Mouse (Mus musculus): ENCODE measurements around the gene Mkrn2. TPM values are rescaled to one million over a fixed set of nuclear protein-coding genes. Genes with fewer than 3 reads are reported as not detected.

Mkrn2 gene
- total and polyA plus RNA-seq, 2 experiments from 2014 or later: 25.4 to 43.7 TPM

GRCm38 (mm10) chr6:115607429-115607828 is 5.7 kb downstream of the Mkrn2 start:
- no peak for TF ChIP-seq CTCF (IDR thresholded peaks at IDR 0.05; ENCODE audit: low read depth)
- Histone ChIP-seq H3K4me3 (ENCODE audit: low read depth, low read length) (no peak overlapping the region), H3K9me3 (ENCODE audit: low read length) (no peaks in the 10 kb centered on the region), H3K9ac (no peak overlapping the region), H3K4me1 (ENCODE audit: insufficient read depth) (no peaks in the 10 kb centered on the region), H3K27ac (ENCODE audit: low read depth, low read length) (no peak overlapping the region), H3K4me2 (ENCODE audit: low read depth) (no peak overlapping the region), H3K27me3 (ENCODE audit: insufficient read depth, low read length) (no peaks in the 10 kb centered on the region), H3K36me3 (ENCODE audit: insufficient read depth) (peaks cover 32% of the 10 kb centered on the region)
- ATAC-seq (no peak), DNase-seq (no peak)
- WGBS: 68% methylated on average over 4 of the region's 4 CpGs

- H3K9ac ChIP-seq: no peak overlapping the region
- peaks cover 48% of the 10 kb centered on the region for H3K36me3 ChIP-seq (ENCODE audit: insufficient read depth)
- WGBS: 75% methylated on average over 3 of the region's 3 CpGs
- peak; percentile 65 for TF ChIP-seq CTCF (IDR thresholded peaks at IDR 0.05; ENCODE audit: low read depth)
- DNase-seq (peak; percentile 37), ATAC-seq (peak; percentile 27; the same call in 1 of the 2 replicates)
- no peaks in the 10 kb centered on the region for H3K9me3 ChIP-seq (ENCODE audit: low read length)
- no peaks in the 10 kb centered on the region for H3K4me1 ChIP-seq (ENCODE audit: insufficient read depth)
- no peak overlapping the region for H3K4me2 ChIP-seq (ENCODE audit: low read depth)
- no peak overlapping the region for H3K27ac ChIP-seq (ENCODE audit: low read depth, low read length)
- H3K27me3 ChIP-seq (ENCODE audit: insufficient read depth, low read length): no peaks in the 10 kb centered on the region
- H3K4me3 ChIP-seq (ENCODE audit: low read depth, low read length): no peak overlapping the region
These were observed 7.4 kb downstream of the Mkrn2 start for GRCm38 (mm10) chr6:115609121-115609520.

GRCm38 (mm10) chr6:115610301-115610700 is 8.6 kb downstream of the Mkrn2 start:
- 92% methylated on average over 5 of the region's 5 CpGs for WGBS
- TF ChIP-seq CTCF (IDR thresholded peaks at IDR 0.05; ENCODE audit: low read depth): no peak
- DNase-seq (no peak), ATAC-seq (no peak)
- Histone ChIP-seq H3K4me2 (ENCODE audit: low read depth) (no peak overlapping the region), H3K4me3 (ENCODE audit: low read depth, low read length) (no peak overlapping the region), H3K9me3 (ENCODE audit: low read length) (no peaks in the 10 kb centered on the region), H3K4me1 (ENCODE audit: insufficient read depth) (no peaks in the 10 kb centered on the region), H3K36me3 (ENCODE audit: insufficient read depth) (peaks cover 58% of the 10 kb centered on the region), H3K27me3 (ENCODE audit: insufficient read depth, low read length) (no peaks in the 10 kb centered on the region), H3K9ac (no peak overlapping the region), H3K27ac (ENCODE audit: low read depth, low read length) (no peak overlapping the region)

GRCm38 (mm10) chr6:115613793-115614192 is 12.1 kb downstream of the Mkrn2 start:
- Histone ChIP-seq H3K4me2 (ENCODE audit: low read depth) (no peak overlapping the region), H3K9ac (no peak overlapping the region), H3K27me3 (ENCODE audit: insufficient read depth, low read length) (no peaks in the 10 kb centered on the region), H3K27ac (ENCODE audit: low read depth, low read length) (no peak overlapping the region), H3K4me3 (ENCODE audit: low read depth, low read length) (no peak overlapping the region), H3K4me1 (ENCODE audit: insufficient read depth) (no peaks in the 10 kb centered on the region), H3K9me3 (ENCODE audit: low read length) (no peaks in the 10 kb centered on the region), H3K36me3 (ENCODE audit: insufficient read depth) (peaks cover 88% of the 10 kb centered on the region)
- no peak for TF ChIP-seq CTCF (IDR thresholded peaks at IDR 0.05; ENCODE audit: low read depth)
- ATAC-seq: no peak
- no peak for DNase-seq

GRCm38 (mm10) chr6:115615983-115616382 is 14.3 kb downstream of the Mkrn2 start:
- Histone ChIP-seq H3K4me3 (ENCODE audit: low read depth, low read length) (no peak overlapping the region), H3K9me3 (ENCODE audit: low read length) (no peaks in the 10 kb centered on the region), H3K9ac (no peak overlapping the region), H3K4me2 (ENCODE audit: low read depth) (no peak overlapping the region), H3K4me1 (ENCODE audit: insufficient read depth) (no peaks in the 10 kb centered on the region), H3K27me3 (ENCODE audit: insufficient read depth, low read length) (no peaks in the 10 kb centered on the region), H3K36me3 (ENCODE audit: insufficient read depth) (peaks cover 95% of the 10 kb centered on the region), H3K27ac (ENCODE audit: low read depth, low read length) (no peak overlapping the region)
- ATAC-seq (no peak), DNase-seq (no peak)
- 88% methylated on average over 3 of the region's 3 CpGs for WGBS
- TF ChIP-seq CTCF (IDR thresholded peaks at IDR 0.05; ENCODE audit: low read depth): no peak; the same call in 1 of the 2 replicates

- no peak overlapping the region for H3K9ac ChIP-seq
- no peak for TF ChIP-seq CTCF (IDR thresholded peaks at IDR 0.05; ENCODE audit: low read depth)
- WGBS: 96% methylated on average over 10 of the region's 10 CpGs
- no peak for ATAC-seq
- no peak overlapping the region for H3K4me3 ChIP-seq (ENCODE audit: low read depth, low read length)
- H3K4me1 ChIP-seq (ENCODE audit: insufficient read depth): no peaks in the 10 kb centered on the region
- peaks cover 96% of the 10 kb centered on the region for H3K36me3 ChIP-seq (ENCODE audit: insufficient read depth)
- no peak overlapping the region for H3K4me2 ChIP-seq (ENCODE audit: low read depth)
- H3K27ac ChIP-seq (ENCODE audit: low read depth, low read length): no peak overlapping the region
- no peak for DNase-seq
- no peaks in the 10 kb centered on the region for H3K9me3 ChIP-seq (ENCODE audit: low read length)
- no peaks in the 10 kb centered on the region for H3K27me3 ChIP-seq (ENCODE audit: insufficient read depth, low read length)
These were observed 18.1 kb downstream of the Mkrn2 start for GRCm38 (mm10) chr6:115619818-115620217.

- TF ChIP-seq CTCF (IDR thresholded peaks at IDR 0.05; ENCODE audit: low read depth): no peak
- DNase-seq (no peak), ATAC-seq (no peak)
- no peaks in the 10 kb centered on the region for H3K27me3 ChIP-seq (ENCODE audit: insufficient read depth, low read length)
- H3K27ac ChIP-seq (ENCODE audit: low read depth, low read length): no peak overlapping the region
- H3K4me2 ChIP-seq (ENCODE audit: low read depth): no peak overlapping the region
- 90% methylated on average over 1 of the region's 1 CpGs for WGBS
- H3K9ac ChIP-seq: no peak overlapping the region
- peaks cover 97% of the 10 kb centered on the region for H3K36me3 ChIP-seq (ENCODE audit: insufficient read depth)
- H3K4me1 ChIP-seq (ENCODE audit: insufficient read depth): no peaks in the 10 kb centered on the region
- H3K9me3 ChIP-seq (ENCODE audit: low read length): no peaks in the 10 kb centered on the region
- no peak overlapping the region for H3K4me3 ChIP-seq (ENCODE audit: low read depth, low read length)
These were observed 19.2 kb downstream of the Mkrn2 start for GRCm38 (mm10) chr6:115620942-115621341.

- H3K4me3 ChIP-seq (ENCODE audit: low read depth, low read length): no peak overlapping the region
- DNase-seq: no peak
- H3K9ac ChIP-seq: no peak overlapping the region
- no peak overlapping the region for H3K4me2 ChIP-seq (ENCODE audit: low read depth)
- H3K9me3 ChIP-seq (ENCODE audit: low read length): no peaks in the 10 kb centered on the region
- H3K36me3 ChIP-seq (ENCODE audit: insufficient read depth): peaks cover 73% of the 10 kb centered on the region
- no peak overlapping the region for H3K27ac ChIP-seq (ENCODE audit: low read depth, low read length)
- 87% methylated on average over 5 of the region's 5 CpGs for WGBS
- H3K27me3 ChIP-seq (ENCODE audit: insufficient read depth, low read length): no peaks in the 10 kb centered on the region
- no peak for ATAC-seq
- TF ChIP-seq CTCF (IDR thresholded peaks at IDR 0.05; ENCODE audit: low read depth): no peak
- no peaks in the 10 kb centered on the region for H3K4me1 ChIP-seq (ENCODE audit: insufficient read depth)
These were observed 24.4 kb downstream of the Mkrn2 start for GRCm38 (mm10) chr6:115626121-115626520.
